Mouse (Mus musculus) urinary bladder, postnatal 14 days (tissue): ENCODE measurements at regions not wholly inside any gene's neighbourhood (a gene's known extent, or its start where the extent isn't known, plus 50 kb on each side); places are given as distances from the start of the nearest gene placed in this dataset.

Source experiments
- DNase-seq: peaks from one replicate; pipeline ENCODE4 v3.0.0; 2021; ENCODE audit warnings: low spot score

DNA sequence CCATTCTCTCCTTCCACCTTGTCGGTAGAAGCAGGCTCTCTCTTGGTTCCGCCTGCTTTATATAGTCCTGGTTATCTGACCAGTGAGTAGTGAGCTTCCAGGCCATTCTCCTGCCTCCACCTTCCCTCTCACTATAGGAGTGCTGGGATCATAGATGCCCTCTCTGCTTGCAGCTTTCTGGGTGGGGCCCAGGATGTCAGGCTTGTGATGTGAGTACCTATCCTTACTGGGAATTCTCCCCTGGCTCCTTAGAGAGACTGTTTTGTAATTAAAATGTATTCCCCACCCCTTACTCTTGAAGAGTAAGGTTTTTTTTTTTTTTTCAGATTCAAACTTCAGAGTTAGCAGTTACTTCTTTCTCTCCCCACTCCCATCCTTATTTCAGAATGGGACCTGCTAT is 291.1 kb upstream of the Rtl1 start:
- DNase-seq: no peak

DNA sequence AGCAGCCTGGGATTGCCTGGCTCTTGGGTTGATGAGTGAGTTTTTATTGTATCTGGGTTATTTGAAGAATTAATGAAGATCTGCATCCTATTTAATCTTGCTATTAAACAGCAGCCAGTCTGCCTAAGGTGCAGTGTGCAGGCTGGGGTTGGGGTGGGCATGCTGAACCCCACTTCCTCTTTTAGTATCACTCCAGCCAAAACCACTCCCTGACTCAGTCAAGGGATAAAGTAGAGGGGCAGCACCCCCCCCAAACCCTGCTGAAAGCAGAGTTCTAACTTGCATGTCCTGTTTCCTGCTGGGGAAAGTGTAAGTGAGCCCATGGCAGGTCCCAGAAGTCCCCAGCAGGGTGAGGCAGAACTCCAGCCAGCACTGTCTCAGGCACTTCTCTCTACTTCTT is 292.7 kb upstream of the Rtl1 start:
- no peak for DNase-seq

DNA sequence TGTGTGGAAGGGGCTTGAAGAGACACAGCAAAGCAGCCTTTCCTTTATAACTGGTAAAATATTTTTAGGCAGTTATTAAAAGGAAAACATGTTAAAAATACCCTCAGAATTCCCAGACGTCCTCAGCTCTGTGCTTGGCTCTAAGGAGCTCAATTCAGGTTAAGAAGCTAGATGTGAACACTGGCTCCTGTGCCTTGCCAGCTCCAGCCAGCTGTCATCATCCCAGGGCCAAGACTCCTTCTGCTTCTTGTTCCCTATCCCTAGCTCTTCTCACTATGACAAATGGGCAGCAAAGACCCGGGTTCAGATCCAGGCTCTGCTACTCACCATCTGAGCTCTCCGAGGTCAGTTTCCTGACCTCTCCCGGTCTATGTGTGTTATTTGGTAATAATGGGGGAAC is 293.5 kb upstream of the Rtl1 start:
- DNase-seq: no peak

DNA sequence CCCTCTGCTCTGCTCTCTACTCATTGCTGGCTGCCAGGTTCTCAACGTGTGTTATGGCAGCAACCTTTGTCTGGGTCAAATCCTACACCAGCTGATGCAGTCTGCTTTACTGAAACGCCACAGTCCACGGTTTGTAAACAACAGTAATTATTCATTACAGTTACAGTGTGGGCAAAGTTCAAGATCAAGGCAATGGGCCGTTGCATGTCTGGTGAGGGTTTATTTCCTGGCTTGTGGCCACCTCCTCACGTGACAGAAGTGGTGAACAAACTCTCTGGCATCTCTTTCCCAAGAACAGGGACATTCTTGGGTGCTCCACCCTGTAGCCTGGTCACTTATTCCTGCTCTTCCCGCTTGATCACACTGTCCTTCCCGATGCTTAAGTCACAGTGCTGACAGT is 295.3 kb upstream of the Rtl1 start:
- no peak for DNase-seq

DNA sequence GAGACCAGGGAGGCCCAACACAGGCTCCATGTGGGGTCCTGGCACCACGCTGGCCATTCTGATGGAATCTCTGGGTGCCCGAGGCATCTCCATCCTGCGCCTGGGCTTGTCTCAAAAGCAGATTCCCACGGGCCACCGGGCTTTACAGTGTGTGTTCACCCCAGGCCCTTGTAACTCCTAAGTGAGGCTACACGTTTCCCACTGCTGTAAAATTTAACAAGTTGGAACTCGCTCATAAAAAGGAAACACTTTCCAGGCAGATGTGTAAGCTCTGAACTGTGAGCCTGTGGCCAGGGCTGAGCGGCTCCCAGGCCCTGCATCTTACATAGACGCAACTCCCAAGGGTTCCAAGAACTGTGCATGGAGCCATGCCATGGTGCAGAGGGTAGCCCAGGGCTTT is 296.3 kb upstream of the Rtl1 start:
- no peak for DNase-seq

DNA sequence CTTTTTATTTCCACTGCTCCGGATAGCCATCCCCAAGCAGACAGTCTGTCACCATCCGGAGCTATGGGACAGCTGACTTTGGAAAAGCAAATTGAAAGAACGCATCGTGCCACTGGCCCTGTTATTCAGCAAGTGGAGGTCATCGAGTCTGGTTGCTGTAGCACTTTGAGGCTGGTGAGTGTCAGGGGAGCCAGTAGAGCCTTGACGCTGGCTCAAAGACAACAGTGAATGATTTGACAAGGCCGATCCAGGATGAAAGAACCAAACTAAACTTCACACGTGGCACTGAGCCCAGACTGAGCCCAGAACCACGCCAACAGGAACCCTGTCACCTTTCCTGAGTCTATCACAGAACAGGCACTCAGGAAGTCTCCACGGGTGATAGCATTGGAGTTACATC is 296.8 kb upstream of the Rtl1 start:
- DNase-seq: no peak

DNA sequence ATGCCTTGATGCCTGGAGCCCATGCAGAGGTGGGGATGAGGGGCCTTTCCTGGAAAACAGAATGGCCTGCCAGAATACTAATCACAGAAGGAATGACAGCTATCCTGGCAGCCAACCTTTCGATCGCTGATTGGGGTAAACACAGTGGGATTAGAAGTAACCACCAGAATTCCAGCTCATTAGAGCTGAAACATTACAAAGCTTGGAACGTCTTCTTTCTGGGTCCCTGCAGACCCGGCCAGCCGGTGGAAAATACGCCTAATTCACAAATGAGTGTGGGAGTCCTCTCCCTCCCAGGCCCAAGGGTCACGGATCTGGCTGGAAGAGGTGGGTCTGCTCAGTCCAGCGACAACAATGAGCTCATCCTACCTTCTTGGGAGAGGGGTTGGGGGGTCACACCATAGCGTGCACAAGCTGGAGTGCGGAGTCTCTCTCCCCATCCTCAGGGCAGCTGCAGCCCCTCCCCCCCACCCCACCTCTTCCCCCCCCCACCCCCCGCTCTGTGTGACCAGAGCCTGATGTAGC is 297.8 kb upstream of the Rtl1 start:
- no peak for DNase-seq

DNA sequence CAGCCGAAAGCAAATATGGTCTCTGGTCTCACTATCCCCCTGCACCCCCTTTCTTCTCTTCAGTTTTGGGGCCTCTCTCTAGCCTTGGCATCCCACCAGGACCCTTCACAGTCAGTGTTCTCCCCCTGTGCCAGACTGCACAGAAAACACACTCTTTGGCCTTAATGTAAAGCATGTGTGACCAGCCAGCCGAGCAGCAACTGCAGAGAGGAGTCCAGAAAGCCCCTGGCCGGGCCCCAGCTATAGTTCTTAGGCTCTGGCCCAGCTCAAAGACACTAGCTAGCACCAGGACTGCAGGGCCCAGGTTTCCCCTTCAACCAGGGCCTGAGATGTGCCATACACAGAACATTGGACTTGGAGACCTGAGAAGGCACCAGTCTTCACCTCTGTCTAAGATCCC is 299.3 kb upstream of the Rtl1 start:
- DNase-seq: no peak

DNA sequence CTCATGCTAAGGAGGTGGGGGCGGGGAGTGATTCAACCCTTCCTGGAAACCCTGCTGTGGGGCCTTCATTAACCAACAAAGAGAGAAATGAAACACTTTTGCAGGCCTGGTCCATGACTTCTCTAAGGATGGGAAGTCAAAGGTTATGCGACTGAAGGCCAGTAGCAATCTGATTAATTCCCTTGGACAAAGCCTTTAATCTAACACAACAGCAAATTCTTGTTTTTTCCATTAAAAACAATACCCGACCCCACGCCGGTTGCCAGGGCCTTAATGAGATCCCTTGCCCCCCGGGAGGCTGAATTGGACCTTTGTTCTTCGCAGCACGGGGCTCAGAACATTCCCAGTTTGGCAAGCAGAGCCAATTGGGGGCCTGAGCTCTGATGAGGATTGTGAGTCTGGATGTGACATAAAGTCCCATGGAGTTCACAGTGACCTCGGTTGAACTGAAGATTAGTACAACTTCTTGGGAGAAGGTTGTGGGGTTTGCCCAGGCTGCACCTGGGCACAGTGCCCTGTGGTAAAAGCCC is 310.9 kb upstream of the Rtl1 start:
- DNase-seq: no peak

DNA sequence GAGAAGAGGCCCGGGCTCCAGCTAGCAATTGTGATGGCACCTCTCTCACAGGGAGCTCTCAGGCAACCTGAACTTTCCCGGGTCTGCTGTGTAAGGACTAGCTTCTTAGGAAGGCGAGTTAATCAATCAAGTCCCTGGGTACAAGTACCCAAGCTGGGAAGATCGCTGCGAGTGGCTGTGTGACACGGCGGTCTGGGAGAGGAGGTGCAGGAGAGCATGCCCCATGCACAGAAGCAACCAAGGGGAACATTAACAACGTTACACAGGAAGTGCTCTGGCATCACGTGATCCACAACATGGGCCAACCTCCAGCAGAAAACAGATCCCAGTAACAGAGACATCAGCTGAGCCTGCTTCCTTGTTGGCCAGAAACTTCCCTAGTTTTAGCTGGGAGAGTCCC is 311.4 kb upstream of the Rtl1 start:
- DNase-seq: no peak

DNA sequence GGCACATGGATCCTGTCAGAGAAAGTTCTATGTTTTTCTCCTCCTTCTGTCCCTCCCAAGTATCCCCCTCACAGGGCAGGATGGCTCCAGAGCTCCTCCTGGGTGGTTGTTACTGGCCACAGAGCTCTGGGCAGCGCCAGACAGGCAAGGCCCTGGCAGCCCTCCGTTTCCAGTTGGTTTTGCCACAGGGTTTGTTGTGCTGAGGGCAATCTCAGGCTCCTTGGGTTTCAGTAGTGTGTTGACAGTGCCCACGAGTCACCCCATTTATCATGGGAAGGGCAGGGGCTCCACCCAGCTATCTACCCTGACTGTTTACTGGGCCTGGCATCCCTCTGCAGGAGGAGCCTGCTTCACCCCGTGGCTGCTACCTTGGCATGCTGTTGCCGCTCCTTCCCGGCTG is 317.6 kb upstream of the Rtl1 start:
- no peak for DNase-seq

DNA sequence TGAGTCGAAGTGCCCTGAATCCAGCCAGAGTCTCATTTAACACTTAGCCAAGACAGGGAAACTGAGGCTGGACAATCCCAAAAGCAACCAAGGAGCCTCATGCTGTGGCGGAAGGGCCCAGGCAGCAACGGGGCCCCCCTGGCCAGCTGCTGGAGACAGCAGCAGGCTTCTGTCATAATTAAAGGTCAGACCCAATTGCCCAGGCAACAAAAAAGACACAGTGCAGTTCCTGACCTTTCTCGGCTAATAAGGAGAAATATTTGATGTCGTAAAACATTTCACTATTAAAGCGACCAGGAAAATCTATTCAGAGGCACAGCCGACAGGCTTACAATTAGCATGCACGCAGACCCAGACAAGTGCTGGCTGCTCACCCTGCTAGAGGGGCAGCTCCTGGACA is 318.8 kb upstream of the Rtl1 start:
- no peak for DNase-seq

DNA sequence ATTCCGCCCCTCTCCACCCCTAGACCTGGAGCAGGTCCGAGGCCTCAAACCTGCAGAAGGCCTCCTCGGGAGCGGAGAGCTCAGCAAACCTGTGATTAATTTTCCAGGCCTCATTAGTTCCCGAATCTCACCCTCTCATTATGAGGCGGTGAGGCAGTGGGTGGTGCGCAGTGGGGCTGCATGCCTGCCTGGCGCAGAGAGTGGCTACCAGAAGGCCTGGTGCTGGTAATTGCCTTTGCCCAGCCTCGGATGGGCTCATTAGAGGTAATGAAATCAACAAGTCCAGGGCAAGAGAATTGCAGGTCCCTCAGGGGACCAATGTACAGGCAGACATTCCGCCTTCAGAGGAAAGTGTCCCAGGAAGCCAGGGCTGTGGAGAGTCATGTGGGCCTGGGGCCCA is 322.0 kb upstream of the Rtl1 start:
- DNase-seq: no peak

DNA sequence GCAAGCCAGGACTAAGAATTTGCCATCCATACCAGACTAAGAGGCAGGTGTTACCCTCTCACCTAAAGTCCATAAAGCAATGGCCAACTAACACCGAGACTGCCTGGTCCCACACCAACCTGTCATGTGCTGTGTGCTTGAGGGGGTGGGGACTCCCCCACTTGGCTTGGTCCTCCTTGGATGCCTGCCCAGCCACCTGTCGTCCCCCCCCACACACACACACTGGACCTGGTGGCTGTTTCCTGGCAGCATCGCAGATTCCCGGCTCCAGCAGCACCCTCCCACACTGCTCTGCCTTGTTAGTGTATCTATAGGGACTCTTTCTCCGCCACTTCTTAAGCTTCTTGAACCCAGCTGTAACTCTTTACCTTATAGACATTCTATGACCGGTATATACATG is 325.7 kb upstream of the Rtl1 start:
- DNase-seq: no peak

DNA sequence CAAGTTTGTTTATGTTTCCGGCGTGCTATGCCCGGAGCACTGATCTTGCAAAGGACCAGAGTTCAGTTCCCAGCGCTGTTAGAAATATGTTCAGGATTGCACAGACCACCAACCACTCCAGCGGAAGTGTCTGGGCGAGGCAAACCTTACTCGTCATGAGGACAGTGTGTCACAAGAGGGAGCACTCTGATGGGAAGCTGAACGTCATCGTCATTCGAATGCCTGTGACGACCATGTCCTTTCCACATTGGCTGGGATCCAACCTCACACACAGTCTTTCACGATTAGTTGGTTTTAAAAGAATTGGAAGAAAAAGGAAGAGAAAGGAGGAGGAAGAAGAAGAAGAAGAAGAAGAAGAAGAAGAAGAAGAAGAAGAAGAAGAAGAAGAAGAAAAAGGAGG is 326.5 kb upstream of the Rtl1 start:
- no peak for DNase-seq

DNA sequence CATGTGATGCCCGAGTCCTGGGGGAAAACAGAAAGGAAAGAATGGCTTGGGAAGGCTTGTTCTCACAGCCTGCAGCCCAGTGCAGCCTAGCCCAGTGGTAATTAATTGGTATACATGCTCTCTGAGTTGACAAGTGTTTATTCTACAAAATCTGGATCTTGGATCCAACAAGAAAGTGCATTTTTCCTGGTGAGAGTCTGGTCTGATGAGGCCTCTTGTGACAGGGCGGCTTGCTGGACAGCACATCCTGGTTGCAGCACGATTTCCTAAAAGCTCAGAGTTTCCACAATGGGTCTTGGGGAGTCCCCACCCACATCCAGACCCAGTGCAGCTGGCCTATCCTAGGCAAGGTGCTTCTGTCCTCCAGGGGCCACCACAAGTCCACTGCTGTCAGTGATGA is 332.7 kb upstream of the Dio3 start:
- no peak for DNase-seq

DNA sequence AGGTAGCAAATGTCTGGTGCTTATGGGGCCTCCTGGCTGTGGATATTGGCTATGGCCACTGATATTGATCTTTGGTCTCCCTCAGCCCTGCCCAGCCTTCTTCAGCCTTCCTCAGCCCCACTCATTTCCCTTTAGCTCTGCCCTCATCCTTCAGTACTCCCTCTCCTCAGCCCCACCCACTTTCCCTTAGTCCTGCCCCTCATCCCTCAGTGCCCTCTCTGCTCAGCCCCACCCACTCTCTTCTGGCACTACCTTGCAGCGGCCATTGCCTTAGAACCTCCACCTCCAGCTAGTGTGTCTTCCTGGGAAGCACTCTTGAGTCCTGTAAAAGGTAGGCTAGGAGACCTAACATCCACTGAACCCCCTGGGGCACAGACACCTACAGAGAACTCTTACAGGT is 331.9 kb upstream of the Dio3 start:
- DNase-seq: no peak

DNA sequence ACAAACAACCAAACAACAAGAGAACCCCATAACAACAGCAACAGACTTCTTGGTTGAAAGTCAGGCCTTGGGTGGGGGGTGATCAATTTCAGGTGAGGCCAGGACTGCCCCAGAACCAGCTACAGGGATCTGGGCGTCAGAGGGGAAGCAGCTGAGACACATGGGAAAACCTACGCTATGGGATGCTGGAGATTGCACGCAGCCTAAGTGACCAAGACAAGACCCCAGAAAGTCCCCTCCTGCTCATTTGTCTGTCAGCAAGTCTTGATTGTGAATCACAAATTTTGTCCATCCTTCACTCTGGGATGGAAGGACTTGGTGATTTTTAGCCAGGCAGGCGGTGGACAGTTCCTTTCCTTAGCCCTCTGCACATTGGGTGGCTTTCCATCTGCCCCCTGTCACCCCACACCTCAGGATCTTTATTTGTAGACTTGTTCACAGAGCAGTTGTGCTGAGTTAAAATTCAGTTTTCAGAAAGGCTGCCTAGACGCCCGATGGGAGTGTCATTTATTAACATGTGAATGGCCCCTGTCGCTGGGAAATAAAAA is 330.9 kb upstream of the Dio3 start:
- no peak for DNase-seq

DNA sequence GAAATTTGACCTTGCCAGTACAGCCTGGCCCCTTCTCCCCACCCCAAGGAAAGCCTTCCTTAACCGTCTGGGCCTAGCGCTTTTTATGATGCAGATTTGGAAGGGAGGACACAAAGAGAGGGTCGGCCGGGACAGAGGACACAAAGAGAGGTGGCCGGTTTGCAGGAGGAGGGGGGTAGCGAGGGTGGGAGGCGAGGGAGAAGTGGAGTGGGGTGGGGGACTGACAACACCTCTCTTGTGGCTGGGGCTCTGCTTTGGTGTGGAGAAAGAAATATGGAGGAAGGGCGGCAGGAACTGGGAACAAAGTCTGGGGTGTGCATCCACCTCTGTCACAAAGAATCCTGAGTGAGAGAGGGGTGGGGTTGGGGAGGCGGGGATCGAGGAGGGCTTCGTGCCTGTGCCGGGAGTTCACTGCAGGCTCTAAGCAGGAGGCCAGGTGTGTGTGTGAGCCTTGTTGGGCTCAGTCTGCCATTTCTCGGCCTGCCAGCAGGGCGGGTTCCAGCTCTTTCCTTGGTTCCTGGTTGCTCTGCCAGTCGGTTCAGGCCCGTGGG is 330.4 kb upstream of the Dio3 start:
- DNase-seq: no peak

DNA sequence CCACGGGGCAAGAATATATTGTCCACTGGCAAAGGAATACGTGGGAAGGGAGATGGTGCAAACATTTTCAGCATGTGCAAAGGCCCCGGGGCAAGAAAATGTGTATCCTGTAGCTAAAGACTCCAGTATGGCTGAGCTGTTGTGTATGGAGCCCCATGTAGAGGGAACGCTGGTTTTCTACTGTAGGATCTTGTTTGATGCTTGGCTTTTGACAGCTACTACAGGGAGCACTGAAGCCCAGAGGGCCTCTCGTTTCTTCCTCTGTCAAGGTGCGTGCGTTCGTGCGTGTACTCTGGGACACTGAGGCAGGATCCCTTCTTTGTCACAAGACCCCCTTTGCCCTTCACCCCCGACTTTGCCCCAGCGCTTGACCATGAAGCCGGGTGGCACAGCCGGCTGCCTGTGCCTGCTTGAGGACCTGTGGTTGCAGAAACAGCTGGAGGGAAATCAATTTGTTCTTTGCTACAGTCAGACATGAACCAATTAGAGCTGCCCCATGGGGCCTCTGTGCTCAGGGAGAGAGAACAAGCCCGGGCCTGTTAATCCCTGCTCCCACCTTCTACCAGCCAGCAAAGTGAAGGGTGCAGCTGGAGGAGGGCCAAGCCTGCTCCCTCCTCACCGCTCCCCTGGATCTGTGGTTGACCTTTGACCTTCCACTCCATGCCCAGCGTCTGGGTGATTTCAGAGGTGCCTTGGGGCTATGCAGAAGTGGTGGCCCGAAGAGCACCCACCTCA is 329.5 kb upstream of the Dio3 start:
- DNase-seq: no peak

DNA sequence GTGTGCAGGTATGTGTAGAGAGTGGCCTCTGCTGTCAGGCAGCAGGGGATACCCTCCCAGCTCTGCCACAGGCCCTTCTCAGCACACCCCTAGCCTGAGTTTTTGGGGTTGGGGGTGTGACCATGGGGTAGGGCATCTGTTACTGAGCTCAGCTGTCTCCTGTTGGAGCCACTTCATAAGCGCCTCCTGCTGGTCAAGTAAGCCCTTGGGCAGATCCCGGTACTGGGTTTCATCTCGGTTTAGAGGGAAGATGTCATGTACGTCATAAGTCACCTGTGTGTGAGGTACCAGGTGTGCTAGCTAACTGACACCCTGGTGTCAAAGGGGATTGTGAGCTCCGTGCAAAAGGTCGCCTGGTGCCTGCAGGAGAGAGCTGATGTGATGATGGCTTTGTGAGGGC is 328.2 kb upstream of the Dio3 start:
- DNase-seq: no peak

DNA sequence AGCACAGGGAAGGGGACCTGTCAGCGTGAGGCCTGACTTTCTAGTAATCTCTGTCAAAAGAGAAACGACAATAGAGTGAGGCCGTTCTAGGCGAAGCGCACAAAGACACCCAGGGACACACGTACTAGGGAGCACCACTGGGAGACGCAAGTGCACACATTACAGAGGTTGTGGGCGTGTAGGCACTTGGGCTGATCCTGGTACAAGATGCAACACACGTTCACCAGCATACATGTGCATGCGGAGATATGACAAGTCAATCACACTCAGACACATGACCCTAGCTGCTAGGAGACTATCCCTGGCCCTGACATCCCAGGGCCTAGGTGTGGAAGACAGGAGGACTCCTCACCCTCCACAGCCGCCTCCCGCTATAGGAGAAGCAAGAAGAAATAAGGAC is 327.4 kb upstream of the Dio3 start:
- DNase-seq: no peak

DNA sequence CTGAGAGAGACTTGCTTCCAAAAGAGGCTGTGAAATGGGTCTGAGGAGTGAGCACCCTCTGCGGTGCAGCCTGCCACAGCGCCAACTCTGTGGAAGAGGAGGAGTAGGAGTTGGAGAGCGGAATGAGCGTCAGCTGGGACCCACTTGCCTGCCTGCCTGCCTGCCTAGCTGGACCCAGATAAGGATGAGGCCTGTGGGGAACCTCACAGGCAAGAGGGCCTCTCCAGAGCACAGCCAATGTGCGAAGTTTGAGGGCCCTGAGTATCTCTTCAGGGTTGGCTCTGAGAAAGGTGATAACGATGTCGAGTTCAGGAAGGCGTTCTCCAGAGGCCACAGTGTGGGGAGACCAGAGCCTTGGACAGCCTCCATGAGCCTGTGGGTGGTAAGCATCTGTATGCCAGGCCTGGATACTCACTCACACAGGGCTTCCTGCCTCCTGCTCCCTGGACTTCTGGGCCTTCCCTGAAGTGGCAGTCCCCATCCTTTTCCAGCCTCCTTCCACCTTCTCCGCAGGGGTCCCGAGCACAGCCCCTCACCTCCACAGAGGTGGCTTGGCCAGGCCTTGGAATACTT is 326.9 kb upstream of the Dio3 start:
- no peak for DNase-seq
